Mouse (Mus musculus) heart, postnatal 36 days (tissue): ENCODE data around the gene Gon4l. TPM values are rescaled to one million over a fixed set of nuclear protein-coding genes. Genes with fewer than 3 reads are reported as not detected.
"Not testable (repeated sequence)": the region's sequence is repeated elsewhere in the genome, so short reads cannot be mapped to it uniquely, and the experiment has no call there.

Source experiments
- DNase-seq, 2 experiments: peaks; one replicate each; pipeline ENCODE4 v3.0.0; 2021 to 2022
- intact Hi-C: fragments of 180-260 bp; cut with DNase I; formaldehyde crosslinking; loops from one replicate; pipeline ENCODE4 v1.15.1; 2025
- total RNA-seq, 2 experiments: library from RNA; stranded (reverse); gene quantifications; 2 replicates each; pipeline ENCODE4 v1.2.3; 2021

The Gon4l gene
- 10 to 100 TPM; 20.6 to 21.0 TPM for total RNA-seq

GRCm38 (mm10) chr3:88834951-88835491 lies at the start of gene Gon4l:
Gon4l (plus strand) TSS chr3:88835231.
- peak; percentile 26 to 57 for DNase-seq
- intact Hi-C loops: not testable (repeated sequence)

- DNase-seq, intact Hi-C loops: not testable (repeated sequence)
Observed at GRCm38 (mm10) chr3:88786323-88786722, 48.7 kb upstream of the Gon4l start.

- intact Hi-C loops, DNase-seq: not testable (repeated sequence)
Observed at GRCm38 (mm10) chr3:88786805-88787204, 48.2 kb upstream of the Gon4l start.

- intact Hi-C loops, DNase-seq: not testable (repeated sequence)
Observed at GRCm38 (mm10) chr3:88788033-88788432, 47.0 kb upstream of the Gon4l start.

- DNase-seq, intact Hi-C loops: not testable (repeated sequence)
Observed at GRCm38 (mm10) chr3:88797507-88797906, 37.5 kb upstream of the Gon4l start.

GRCm38 (mm10) chr3:88803910-88804540 lies 31.0 kb upstream of the Gon4l start:
- no peak for DNase-seq
- intact Hi-C loops: loop anchor here (5.0 kb wide), 1 partner anchor 78 kb away; no protein-coding TSS in a partner anchor

GRCm38 (mm10) chr3:88825710-88826109 lies 9.3 kb upstream of the Gon4l start:
- intact Hi-C loops: loop anchor here (5.0 kb wide), 1 partner anchor 58 kb away; no protein-coding TSS in a partner anchor
- DNase-seq: no peak

- intact Hi-C loops: loop anchor here (5.0 kb wide), 1 partner anchor 60 kb away; no protein-coding TSS in a partner anchor
- DNase-seq: no peak
Observed at GRCm38 (mm10) chr3:88827231-88827630, 7.8 kb upstream of the Gon4l start.

- intact Hi-C loops: not testable (repeated sequence)
- peak; percentile 49 to 69 for DNase-seq
Observed at GRCm38 (mm10) chr3:88831177-88832121, 3.6 kb upstream of the Gon4l start.

GRCm38 (mm10) chr3:88832388-88832787 lies 2.6 kb upstream of the Gon4l start:
- intact Hi-C loops: not testable (repeated sequence)

GRCm38 (mm10) chr3:88849172-88849571 lies 14.1 kb downstream of the Gon4l start:
- no peak for DNase-seq
- intact Hi-C loops: no loop called here

More at GRCm38 (mm10) chr3:88832388-88832787, 2.6 kb upstream of the Gon4l start:
- DNase-seq: peak; percentile 39 to 44

- no peak for DNase-seq
- intact Hi-C loops: no loop called here
Observed at GRCm38 (mm10) chr3:88855837-88856236, 20.8 kb downstream of the Gon4l start.

GRCm38 (mm10) chr3:88862129-88862528 lies 27.1 kb downstream of the Gon4l start:
- no peak for DNase-seq
- intact Hi-C loops: no loop called here

- intact Hi-C loops, DNase-seq: not testable (repeated sequence)
Observed at GRCm38 (mm10) chr3:88866735-88867134, 31.7 kb downstream of the Gon4l start.

GRCm38 (mm10) chr3:88867177-88867576 lies 32.1 kb downstream of the Gon4l start:
- DNase-seq, intact Hi-C loops: not testable (repeated sequence)

- intact Hi-C loops, DNase-seq: not testable (repeated sequence)
Observed at GRCm38 (mm10) chr3:88868449-88868848, 33.4 kb downstream of the Gon4l start.

GRCm38 (mm10) chr3:88882536-88882935 lies 47.5 kb downstream of the Gon4l start:
- DNase-seq: not testable (repeated sequence)
- intact Hi-C loops: loop anchor here (5.0 kb wide), 1 partner anchor 80 kb away; no protein-coding TSS in a partner anchor

GRCm38 (mm10) chr3:88893011-88893410 lies 58.0 kb downstream of the Gon4l start:
- DNase-seq, intact Hi-C loops: not testable (repeated sequence)

GRCm38 (mm10) chr3:88904803-88905202 lies 69.8 kb downstream of the Gon4l start:
- intact Hi-C loops: no loop called here

GRCm38 (mm10) chr3:88905209-88905608 lies 70.2 kb downstream of the Gon4l start:
- intact Hi-C loops: no loop called here

More at GRCm38 (mm10) chr3:88904803-88905202, 69.8 kb downstream of the Gon4l start:
- no peak for DNase-seq

GRCm38 (mm10) chr3:88905741-88906140 lies 70.7 kb downstream of the Gon4l start:
- intact Hi-C loops: no loop called here
- no peak for DNase-seq

More at GRCm38 (mm10) chr3:88905209-88905608, 70.2 kb downstream of the Gon4l start:
- DNase-seq: no peak
